Mouse (Mus musculus) spleen, adult 2 months (tissue): Measurements from ENCODE around the gene Afap1. TPM values are rescaled to one million over a fixed set of nuclear protein-coding genes. Genes with fewer than 3 reads are reported as not detected.
A peak's percentile ranks its signal among the peaks of the same experiment; 100 is the strongest.

ENCODE experiments used
- DNase-seq, 2 experiments: peaks; one replicate each; pipeline versions ENCODE4 v3.0.0 to v3.0.0-alpha.2; 2012 to 2021; ENCODE audit warnings: low spot score in 2 of 2, low read depth in 1 of 2
- H3K27ac ChIP-seq: fragments of 200-500 bp; 2 replicates; pipeline ENCODE4 v1.5.1; 2012; ENCODE audit warnings: low read length, inconsistent platforms; ENCODE audit not compliant: insufficient read depth
- H3K27me3 ChIP-seq: fragments of 200-500 bp; 2 replicates; pipeline ENCODE4 v1.6.1; 2012; ENCODE audit warnings: mild to moderate bottlenecking, moderate library complexity, low read length, inconsistent platforms; ENCODE audit not compliant: control insufficient read depth, insufficient read depth
- H3K36me3 ChIP-seq: fragments of 200-500 bp; 2 replicates; pipeline ENCODE4 v1.6.1; 2012; ENCODE audit warnings: mild to moderate bottlenecking, low read length, inconsistent platforms; ENCODE audit not compliant: control insufficient read depth, insufficient read depth
- H3K4me1 ChIP-seq: fragments of 200-500 bp; 2 replicates; pipeline ENCODE4 v1.6.1; 2011; ENCODE audit warnings: inconsistent platforms; ENCODE audit not compliant: control insufficient read depth, insufficient read depth, insufficient read length
- H3K4me3 ChIP-seq: fragments of 200-500 bp; 2 replicates; pipeline ENCODE4 v1.5.1; 2011; ENCODE audit warnings: mild to moderate bottlenecking, inconsistent platforms; ENCODE audit not compliant: insufficient read depth, insufficient read length; ENCODE audit errors: extremely low read depth
- CTCF ChIP-seq: fragments of 200-500 bp; IDR thresholded peaks from 2 replicates; pipeline ENCODE4 v1.5.1; 2011; ENCODE audit warnings: mild to moderate bottlenecking, inconsistent platforms; ENCODE audit not compliant: insufficient read depth, insufficient read length, insufficient replicate concordance; ENCODE audit errors: extremely low read depth
- POLR2A ChIP-seq: fragments of 200-500 bp; IDR thresholded peaks from 2 replicates; pipeline ENCODE4 v1.6.1; 2011; ENCODE audit warnings: low read depth, low read length, inconsistent platforms
- WGBS: fragments of 180-500 bp; shearing (Covaris S2); methylation state at CpG from one replicate; pipeline ENCODE4 v1.1.7; 2018; 5-methylcytosine and 5-hydroxymethylcytosine counted together
- polyA plus RNA-seq: library from polyadenylated mRNA; depleted of rRNA; stranded (reverse); fragments of >200 nt; gene quantifications from 2 replicates; pipeline ENCODE4 v1.2.3, GENCODE M21; 2012

Afap1 gene
- polyA plus RNA-seq, 1 experiment: 4.5 TPM

DNA sequence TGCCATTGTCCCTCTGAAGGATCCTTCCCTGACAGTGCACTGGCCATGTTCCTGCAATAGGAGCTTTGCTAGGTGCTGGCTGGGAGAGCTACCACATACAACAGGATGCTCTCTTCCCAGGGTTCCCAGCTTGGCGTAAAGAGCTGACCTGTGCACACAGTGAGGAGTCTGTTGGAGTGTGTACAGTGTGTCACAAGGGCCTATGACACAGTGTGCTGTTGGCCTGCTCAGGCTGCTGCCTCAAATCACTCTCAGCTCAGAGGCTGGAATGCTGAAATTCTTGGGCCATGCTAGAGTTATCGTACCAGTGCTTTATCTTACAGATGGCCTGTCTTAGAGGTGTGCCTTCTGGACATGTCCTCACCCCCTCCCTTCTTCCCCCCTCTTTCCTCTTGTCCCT is 53.7 kb downstream of the Afap1 start:
- Histone ChIP-seq H3K4me1 (no peaks in the 10 kb centered on the region), H3K27me3 (no peaks in the 10 kb centered on the region), H3K36me3 (no peaks in the 10 kb centered on the region), H3K4me3 (no peak overlapping the region), H3K27ac (no peak overlapping the region)
- TF ChIP-seq POLR2A (no peak), CTCF (no peak)
- DNase-seq: no peak
- WGBS: 92% methylated on average over 2 of the region's 2 CpGs

DNA sequence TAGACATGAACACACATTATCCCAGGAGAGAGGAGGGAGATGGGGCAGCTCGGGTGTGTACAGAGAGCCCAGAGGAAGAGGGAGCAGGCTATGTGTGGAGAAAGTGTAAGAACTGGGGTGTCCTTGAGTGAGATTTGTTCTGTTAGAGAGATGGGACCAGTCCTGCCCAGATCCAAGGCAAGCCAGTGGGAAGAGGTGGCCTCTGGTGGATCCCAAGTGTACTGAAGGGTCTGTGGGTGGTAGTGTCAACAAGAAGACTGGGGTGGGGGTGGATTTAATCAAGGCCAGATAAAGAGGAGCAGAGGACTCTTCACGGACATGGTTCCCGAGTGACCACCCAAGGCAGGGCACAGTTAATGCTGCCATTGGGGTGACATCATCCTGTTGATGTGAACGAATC is 54.3 kb downstream of the Afap1 start:
- no peak overlapping the region for H3K27ac ChIP-seq
- no peak for TF ChIP-seq CTCF
- TF ChIP-seq POLR2A: no peak
- no peaks in the 10 kb centered on the region for H3K27me3 ChIP-seq
- DNase-seq: no peak
- no peaks in the 10 kb centered on the region for H3K36me3 ChIP-seq
- no peak overlapping the region for H3K4me3 ChIP-seq
- H3K4me1 ChIP-seq: no peaks in the 10 kb centered on the region
- WGBS: 88% methylated on average over 4 of the region's 4 CpGs

DNA sequence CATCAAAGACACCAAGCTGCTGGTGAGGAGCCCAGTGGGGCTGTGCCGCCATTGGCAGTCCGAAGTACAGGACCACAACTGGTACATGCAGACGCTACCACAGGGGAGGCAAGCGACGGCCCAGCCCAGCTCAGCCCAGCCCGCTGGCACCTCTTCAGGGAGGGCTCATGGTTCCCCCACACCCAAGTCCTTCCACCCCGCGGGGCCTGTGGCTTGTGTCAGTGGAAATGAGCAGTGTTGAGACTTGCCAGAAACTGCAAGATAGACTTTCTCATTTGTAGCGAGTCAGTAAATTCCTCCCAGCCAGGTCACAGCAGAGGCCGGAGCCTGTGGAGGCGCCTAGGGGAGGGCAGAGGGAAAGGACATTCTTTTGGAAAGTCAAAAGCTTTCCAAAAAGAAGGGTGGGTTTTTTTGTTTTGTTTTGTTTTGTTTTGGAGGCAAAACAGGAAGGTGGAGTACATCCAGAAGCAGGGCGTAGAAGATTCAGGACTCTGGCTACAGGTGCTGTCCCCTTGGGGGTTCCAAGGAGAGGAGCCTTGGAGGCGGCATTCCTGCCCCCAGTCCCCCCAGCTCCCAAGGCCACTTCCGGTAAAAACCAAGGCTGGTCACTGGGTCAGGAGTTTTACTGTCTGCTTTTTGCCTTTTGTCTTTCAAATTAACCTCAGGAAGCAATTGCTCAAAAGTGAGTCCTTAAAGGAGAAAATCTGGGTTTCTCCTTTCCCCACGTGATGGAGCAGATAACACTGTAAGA is 55.3 kb downstream of the Afap1 start:
- WGBS: 87% methylated on average over 15 of the region's 15 CpGs
- H3K27ac ChIP-seq: peak overlapping the region; percentile 13; the same call in 1 of the 2 replicates
- no peaks in the 10 kb centered on the region for H3K36me3 ChIP-seq
- DNase-seq: no peak
- no peaks in the 10 kb centered on the region for H3K4me1 ChIP-seq
- TF ChIP-seq POLR2A: no peak
- no peak for TF ChIP-seq CTCF
- H3K27me3 ChIP-seq: no peaks in the 10 kb centered on the region
- H3K4me3 ChIP-seq: no peak overlapping the region

DNA sequence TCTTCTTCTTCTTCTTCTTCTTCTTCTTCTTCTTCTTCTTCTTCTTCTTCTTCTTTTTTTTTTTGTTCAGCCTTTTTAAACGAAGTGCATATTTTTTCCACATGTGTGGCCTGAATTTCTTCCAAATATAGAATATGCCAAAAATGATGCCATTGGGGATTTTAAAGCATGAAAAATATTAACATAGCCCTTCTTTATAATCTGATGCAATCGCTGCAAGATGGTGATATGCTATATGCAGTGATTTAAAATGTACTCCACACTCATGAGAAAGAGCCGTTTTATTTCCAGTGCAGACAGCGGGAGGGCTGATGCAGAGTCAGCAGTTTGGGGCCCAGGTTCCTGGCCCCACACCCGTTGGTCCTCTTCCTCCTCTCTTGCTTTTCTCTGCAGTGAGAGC is 55.9 kb downstream of the Afap1 start:
- Histone ChIP-seq H3K27me3 (no peaks in the 10 kb centered on the region), H3K27ac (no peak overlapping the region), H3K4me3 (no peak overlapping the region), H3K36me3 (no peaks in the 10 kb centered on the region), H3K4me1 (no peaks in the 10 kb centered on the region)
- TF ChIP-seq POLR2A (no peak), CTCF (no peak)
- 73% methylated on average over 5 of the region's 5 CpGs for WGBS
- no peak for DNase-seq

DNA sequence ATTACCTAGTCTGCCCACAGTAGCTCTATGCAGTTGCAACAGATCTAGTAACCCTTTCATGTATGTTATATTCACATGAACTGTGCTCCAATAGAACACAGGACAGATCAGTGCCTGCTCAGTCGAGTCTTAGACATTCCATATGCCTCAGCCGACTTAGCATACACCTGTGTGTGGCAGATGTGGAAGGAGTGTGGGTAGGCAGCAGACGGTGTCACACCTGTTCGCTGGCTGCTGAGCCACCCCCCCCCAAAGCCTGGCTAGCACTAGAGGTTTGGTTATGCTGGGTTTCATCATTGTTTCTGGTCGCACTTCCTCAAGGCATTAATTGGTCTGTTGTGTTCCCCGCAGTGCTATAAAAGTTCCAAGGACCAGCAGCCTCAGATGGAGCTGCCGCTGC is 57.4 kb downstream of the Afap1 start:
- H3K36me3 ChIP-seq: no peaks in the 10 kb centered on the region
- no peak for DNase-seq
- no peak overlapping the region for H3K27ac ChIP-seq
- no peak overlapping the region for H3K4me3 ChIP-seq
- WGBS: 77% methylated on average over 7 of the region's 7 CpGs
- TF ChIP-seq POLR2A (no peak), CTCF (no peak)
- H3K4me1 ChIP-seq: no peaks in the 10 kb centered on the region
- H3K27me3 ChIP-seq: no peaks in the 10 kb centered on the region

DNA sequence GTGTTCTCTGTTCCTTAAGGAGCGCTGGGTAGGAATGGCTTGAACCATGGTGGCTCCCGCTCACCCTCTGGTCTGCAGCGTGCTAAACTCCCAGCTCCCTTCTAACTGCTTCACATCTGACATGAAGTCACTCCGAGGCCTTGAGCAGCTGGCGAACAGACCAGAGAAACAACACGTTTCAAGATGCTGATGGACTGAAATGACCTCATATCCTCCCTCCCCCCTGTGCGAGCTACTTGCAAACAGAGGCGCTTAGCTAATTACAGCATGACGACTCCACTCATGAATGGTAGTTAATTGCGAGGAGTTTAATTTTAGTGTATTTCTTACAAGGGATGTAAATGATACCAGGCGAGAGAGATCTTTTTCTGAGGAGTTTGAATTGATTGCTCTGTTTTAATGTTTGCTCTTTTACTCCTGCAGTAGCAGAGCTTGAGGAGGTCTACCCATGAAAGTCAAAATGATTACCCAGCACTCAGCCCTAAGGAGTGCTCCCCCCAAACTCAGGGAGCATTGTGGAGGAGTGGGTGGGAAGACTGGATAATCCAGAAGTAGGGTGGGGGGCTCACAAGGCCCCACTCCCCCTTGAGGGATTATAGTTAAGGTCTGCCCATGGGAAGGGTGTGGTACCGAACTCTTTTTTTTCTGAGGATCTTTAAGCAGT is 61.1 kb downstream of the Afap1 start:
- WGBS: 85% methylated on average over 12 of the region's 12 CpGs
- no peak for DNase-seq

DNA sequence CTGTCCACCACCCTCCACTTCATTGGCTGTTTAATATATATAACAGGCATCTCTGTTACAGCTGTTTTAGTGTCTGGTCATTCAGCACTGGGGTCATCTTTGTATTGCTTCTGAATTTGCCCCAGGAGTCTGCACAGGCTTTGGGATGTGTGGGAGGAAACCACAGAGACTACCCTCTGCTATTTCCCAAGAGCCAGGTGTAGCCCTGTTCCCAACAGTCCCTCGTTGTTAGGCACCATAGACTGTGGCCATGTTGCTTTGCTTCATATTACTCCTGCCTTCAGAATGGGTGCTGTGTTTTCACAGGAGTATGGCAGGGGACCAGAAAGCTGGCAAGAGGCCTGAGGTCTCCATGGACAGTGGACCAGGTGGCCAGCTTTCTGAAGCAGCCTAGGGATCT is 63.1 kb downstream of the Afap1 start:
- Histone ChIP-seq H3K27ac (no peak overlapping the region), H3K4me3 (no peak overlapping the region), H3K36me3 (no peaks in the 10 kb centered on the region), H3K4me1 (no peaks in the 10 kb centered on the region), H3K27me3 (no peaks in the 10 kb centered on the region)
- no peak for TF ChIP-seq POLR2A
- TF ChIP-seq CTCF: no peak
- no peak for DNase-seq
- 69% methylated on average over 1 of the region's 1 CpGs for WGBS

More for the DNA sequence above, 61.1 kb downstream of the Afap1 start:
- no peak overlapping the region for H3K4me3 ChIP-seq
- H3K27me3 ChIP-seq: no peaks in the 10 kb centered on the region
- no peak overlapping the region for H3K27ac ChIP-seq
- H3K4me1 ChIP-seq: no peaks in the 10 kb centered on the region
- no peak for TF ChIP-seq CTCF
- no peak for TF ChIP-seq POLR2A
- H3K36me3 ChIP-seq: no peaks in the 10 kb centered on the region
